ENCODE assay signal across 19 mouse cellular contexts in the genomic region with DNA sequence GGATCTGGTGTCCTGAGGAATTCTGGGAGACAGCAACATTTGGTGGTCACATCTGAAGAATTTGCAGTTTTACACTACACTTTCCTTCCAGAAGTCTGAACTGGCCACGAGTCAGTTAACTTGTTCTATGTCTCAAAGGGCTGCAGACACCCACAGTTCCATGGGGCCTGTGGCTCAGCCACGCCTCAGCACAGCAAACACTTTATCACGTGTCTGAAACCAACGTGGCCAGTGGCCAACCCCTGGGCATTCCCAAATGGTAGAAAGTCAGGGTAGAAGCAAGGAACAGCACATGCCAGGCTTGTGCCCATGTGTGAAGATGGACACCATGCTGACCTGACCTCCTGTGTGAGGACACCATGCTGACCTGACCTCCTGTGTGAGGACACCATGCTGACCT.
DNase-seq lines count a peak whose midpoint lies in the region; ATAC-seq and TF ChIP-seq lines count a peak whose summit lies in the region.
"Had no signal": no experiment of that assay in that cellular context is flagged by ENCODE, and none has a peak within 500 bp of the region (broad histone marks: within the 10 kb centered on the region; RNA-seq: fewer than 3 reads in every experiment).

No protein-coding gene starts in this region.

- no peak for TF ChIP-seq EP300 in stomach, postnatal 0 days (optimal IDR thresholded peaks at IDR 0.05)

- no peaks in the 10 kb centered on the region for H3K27me3 ChIP-seq in intestine, embryonic 15.5 days (replicated peaks)
- H3K27me3 ChIP-seq in intestine, embryonic 16.5 days (replicated peaks; ENCODE audit: control insufficient read depth, insufficient read depth, low read length): no peaks in the 10 kb centered on the region
- H3K27me3 ChIP-seq in intestine, postnatal 0 days (replicated peaks; ENCODE audit: control insufficient read depth, insufficient read depth, low read length): 0 out of 2 replicates have a peak, but pooled peaks cover 2% of the 10 kb centered on the region
- no peaks in the 10 kb centered on the region for H3K27me3 ChIP-seq in stomach, postnatal 0 days (ENCODE audit: control insufficient read depth, insufficient read depth, low read length)
- H3K27me3 ChIP-seq: CH12.LX; embryonic facial prominence, embryonic 13.5 days; forebrain, embryonic 12.5 days; heart, embryonic 12.5 days had no signal

- no peaks in the 10 kb centered on the region for H3K9me3 ChIP-seq in intestine, embryonic 15.5 days
- H3K9me3 ChIP-seq in intestine, embryonic 16.5 days (ENCODE audit: control insufficient read depth, low read length): no peaks in the 10 kb centered on the region
- no peaks in the 10 kb centered on the region for H3K9me3 ChIP-seq in intestine, postnatal 0 days (ENCODE audit: control insufficient read depth)
- H3K9me3 ChIP-seq in stomach, postnatal 0 days (ENCODE audit: control insufficient read depth, low read length): no peaks in the 10 kb centered on the region
- H3K9me3 ChIP-seq: embryonic facial prominence, embryonic 13.5 days; forebrain, embryonic 12.5 days; heart, embryonic 12.5 days; hindbrain, embryonic 10.5 days had no signal

- WGBS in intestine, embryonic 15.5 days: 66% methylated on average over 4 of the region's 4 CpGs
- WGBS in intestine, embryonic 16.5 days: 53% methylated on average over 4 of the region's 4 CpGs
- WGBS in intestine, postnatal 0 days: 36% methylated on average over 4 of the region's 4 CpGs
- 45% methylated on average over 4 of the region's 4 CpGs for WGBS in stomach, postnatal 0 days

- no peaks in the 10 kb centered on the region for H3K36me3 ChIP-seq in intestine, embryonic 15.5 days
- H3K36me3 ChIP-seq in intestine, embryonic 16.5 days (ENCODE audit: control insufficient read depth, insufficient read depth, low read length): no peaks in the 10 kb centered on the region
- H3K36me3 ChIP-seq in intestine, postnatal 0 days (ENCODE audit: control insufficient read depth, insufficient read depth): no peaks in the 10 kb centered on the region
- H3K36me3 ChIP-seq in stomach, postnatal 0 days (ENCODE audit: control insufficient read depth, insufficient read depth, low read length): no peaks in the 10 kb centered on the region
- H3K36me3 ChIP-seq: embryonic facial prominence, embryonic 13.5 days; forebrain, embryonic 12.5 days; heart, embryonic 12.5 days; hindbrain, embryonic 10.5 days had no signal

- peak; percentile 49; the same call in 1 of the 2 replicates for ATAC-seq in intestine, embryonic 15.5 days
- ATAC-seq in intestine, embryonic 16.5 days: no peak
- ATAC-seq in intestine, postnatal 0 days: 0 out of 2 replicates have a peak, but pooled peaks have one; percentile 28
- peak; percentile 74 for ATAC-seq in stomach, postnatal 0 days (ENCODE audit: low FRiP score, low TSS enrichment)
- ATAC-seq: forebrain, embryonic 16.5 days had no signal

- H3K4me2 ChIP-seq in intestine, embryonic 15.5 days (replicated peaks): no peak overlapping the region
- H3K4me2 ChIP-seq in intestine, embryonic 16.5 days (ENCODE audit: low read depth, low read length): no peak overlapping the region
- no peak overlapping the region for H3K4me2 ChIP-seq in intestine, postnatal 0 days (replicated peaks; ENCODE audit: low read depth)
- no peak overlapping the region for H3K4me2 ChIP-seq in stomach, postnatal 0 days (replicated peaks; ENCODE audit: low read depth)
- H3K4me2 ChIP-seq: embryonic facial prominence, embryonic 13.5 days; forebrain, embryonic 12.5 days; heart, embryonic 12.5 days; hindbrain, embryonic 14.5 days had no signal

- no peak overlapping the region for H3K4me3 ChIP-seq in intestine, embryonic 15.5 days (replicated peaks)
- H3K4me3 ChIP-seq in intestine, embryonic 16.5 days (ENCODE audit: low read length): no peak overlapping the region
- H3K4me3 ChIP-seq in intestine, postnatal 0 days (ENCODE audit: low read depth, low read length): no peak overlapping the region
- no peak overlapping the region for H3K4me3 ChIP-seq in stomach, postnatal 0 days (ENCODE audit: low read depth, low read length)
- H3K4me3 ChIP-seq: embryonic facial prominence, embryonic 13.5 days; forebrain, embryonic 12.5 days; heart, embryonic 12.5 days; hindbrain, embryonic 10.5 days had no signal

- no peak overlapping the region for H3K27ac ChIP-seq in intestine, embryonic 15.5 days
- no peak overlapping the region for H3K27ac ChIP-seq in intestine, embryonic 16.5 days (ENCODE audit: low read length)
- no peak overlapping the region for H3K27ac ChIP-seq in intestine, postnatal 0 days (ENCODE audit: low read depth, low read length)
- no peak overlapping the region for H3K27ac ChIP-seq in stomach, postnatal 0 days (replicated peaks)
- H3K27ac ChIP-seq: embryonic facial prominence, embryonic 13.5 days; forebrain, embryonic 12.5 days; hindbrain, embryonic 10.5 days; hindbrain, embryonic 14.5 days had no signal

- no peak for TF ChIP-seq CTCF in intestine, postnatal 0 days (IDR thresholded peaks at IDR 0.05; ENCODE audit: low read depth)
- TF ChIP-seq CTCF in stomach, postnatal 0 days (IDR thresholded peaks at IDR 0.05; ENCODE audit: low read depth): no peak

- 0 out of 2 replicates have a peak, but pooled peaks cover 7% of the 10 kb centered on the region for H3K4me1 ChIP-seq in intestine, embryonic 15.5 days (replicated peaks)
- H3K4me1 ChIP-seq in intestine, embryonic 16.5 days (ENCODE audit: control insufficient read depth, insufficient read depth, low read length): 0 out of 2 replicates have a peak, but pooled peaks cover 3% of the 10 kb centered on the region
- H3K4me1 ChIP-seq in intestine, postnatal 0 days (replicated peaks; ENCODE audit: control insufficient read depth, insufficient read depth, low read length): no peaks in the 10 kb centered on the region
- 0 out of 2 replicates have a peak, but pooled peaks cover 4% of the 10 kb centered on the region for H3K4me1 ChIP-seq in stomach, postnatal 0 days (replicated peaks; ENCODE audit: control insufficient read depth, insufficient read depth)
- H3K4me1 ChIP-seq: forebrain, embryonic 12.5 days; hindbrain, embryonic 10.5 days had no signal

- DNase-seq in 3T3-L1 (ENCODE audit: low read depth, low spot score): peak; percentile 19
- peak; percentile 54 for DNase-seq in stomach, postnatal 0 days (ENCODE audit: low spot score)
- no peak for DNase-seq in layer of hippocampus, adult 18-20 months (ENCODE audit: low spot score in 2 of 2)
- no peak for DNase-seq in right cerebral cortex, adult 2 months (ENCODE audit: low spot score in 2 of 2)
- DNase-seq: adrenal gland, postnatal 14 days; cerebellum, adult 11-12 months; cerebellum, adult 9-11 months; cerebellum, postnatal 36 days; gastrocnemius, postnatal 25 days had no signal

- no peak overlapping the region for H3K9ac ChIP-seq in intestine, embryonic 15.5 days
- H3K9ac ChIP-seq in intestine, embryonic 16.5 days (ENCODE audit: low read depth, low read length): no peak overlapping the region
- H3K9ac ChIP-seq in intestine, postnatal 0 days (ENCODE audit: low read depth, low read length): no peak overlapping the region
- no peak overlapping the region for H3K9ac ChIP-seq in stomach, postnatal 0 days (ENCODE audit: low read length)
- H3K9ac ChIP-seq: embryonic facial prominence, embryonic 13.5 days; forebrain, embryonic 12.5 days; heart, embryonic 12.5 days; hindbrain, embryonic 14.5 days had no signal

Comparison
In these comparisons a context has a peak if more than half of its experiments do, and no peak if none do; other contexts are left out.
1. DNase-seq: peak in 3T3-L1 (single experiment) and stomach, postnatal 0 days (single experiment); none in layer of hippocampus, adult 18-20 months (0 of 2) and right cerebral cortex, adult 2 months (0 of 2).